Mouse (Mus musculus): ENCODE results near the gene Nin. TPM values are rescaled to one million over a fixed set of nuclear protein-coding genes. Genes with fewer than 3 reads are reported as not detected.

Gene Nin
- polyA plus RNA-seq, 2 experiments from 2014 or later, result 26.6 to 27.3 TPM

DNA sequence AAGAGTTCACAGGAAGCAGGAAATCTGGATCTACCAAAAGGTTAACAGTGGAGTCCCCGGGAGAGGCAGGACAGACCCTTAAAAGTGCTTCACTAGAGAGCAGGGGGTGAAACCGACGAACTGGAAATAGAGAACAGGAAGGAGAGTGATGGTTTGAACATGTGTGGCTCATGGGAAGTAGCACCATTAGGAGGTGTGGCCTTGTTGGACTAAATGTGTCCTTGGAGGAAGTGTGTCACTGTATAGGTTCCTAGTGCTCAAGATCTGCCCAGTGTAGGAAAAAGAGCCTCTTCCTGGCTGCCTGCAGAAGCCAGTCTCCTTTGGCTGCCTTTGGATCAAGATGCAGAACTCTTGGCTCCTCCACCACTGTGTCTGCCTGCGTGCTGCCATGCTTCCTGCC, 108.4 kb downstream of the Nin start:
- ATAC-seq, result no peak

DNA sequence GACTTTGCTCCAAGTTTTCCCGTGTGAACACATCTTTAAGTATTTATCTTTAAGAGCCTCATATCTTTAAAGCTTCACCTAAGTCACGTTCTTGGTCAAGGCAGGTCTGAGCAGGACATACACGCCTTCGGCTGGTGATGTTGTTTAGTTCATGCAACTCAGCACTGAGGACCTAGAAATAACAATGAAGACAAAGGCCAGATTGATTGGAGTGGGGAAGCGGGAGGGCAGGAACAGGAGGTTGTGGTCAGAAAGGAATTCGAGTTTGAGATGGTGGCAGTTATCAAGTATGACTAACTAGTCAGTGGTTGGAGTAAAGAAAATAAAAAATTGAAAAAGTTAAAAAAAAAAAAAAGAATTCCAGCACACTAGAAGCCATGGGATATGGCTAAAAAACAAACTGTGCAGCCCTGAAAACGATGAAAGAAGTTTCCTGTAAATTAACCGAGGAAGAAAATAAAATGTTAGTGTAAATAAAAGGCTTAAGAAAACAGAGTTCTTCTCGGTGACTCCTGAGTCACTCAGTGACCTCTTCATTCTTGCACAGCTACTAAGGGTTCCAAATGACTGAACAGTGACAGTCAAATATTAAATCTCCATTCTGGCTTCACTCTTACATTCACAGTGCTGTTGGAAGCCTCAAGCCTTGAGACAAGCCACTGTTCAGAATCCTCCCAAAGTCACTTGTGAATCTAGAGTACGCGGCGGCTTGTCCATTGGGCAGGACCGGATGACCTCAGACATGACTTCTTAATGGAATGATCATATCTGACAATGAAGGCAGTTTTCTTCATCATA, 115.1 kb downstream of the Nin start:
- no peak for ATAC-seq

DNA sequence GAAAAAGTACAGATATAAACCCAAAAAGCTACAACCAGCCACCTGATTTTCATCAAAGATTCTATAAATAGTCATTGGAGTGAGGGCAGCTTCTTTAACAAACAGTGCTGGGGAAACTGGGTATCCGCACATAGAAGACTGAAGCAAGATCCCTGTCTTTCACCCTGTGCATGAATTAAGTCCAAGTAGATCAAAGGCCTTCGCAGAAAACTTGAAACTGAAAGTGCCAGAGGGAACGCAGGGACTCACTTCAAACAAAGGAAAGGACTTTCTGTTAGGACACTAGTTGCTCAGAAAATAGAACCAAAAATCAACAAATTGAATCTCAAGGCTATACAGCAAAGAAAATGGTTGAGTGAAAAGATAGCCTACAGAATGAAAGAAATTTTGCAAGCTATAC, 118.1 kb downstream of the Nin start:
- no peak for ATAC-seq

DNA sequence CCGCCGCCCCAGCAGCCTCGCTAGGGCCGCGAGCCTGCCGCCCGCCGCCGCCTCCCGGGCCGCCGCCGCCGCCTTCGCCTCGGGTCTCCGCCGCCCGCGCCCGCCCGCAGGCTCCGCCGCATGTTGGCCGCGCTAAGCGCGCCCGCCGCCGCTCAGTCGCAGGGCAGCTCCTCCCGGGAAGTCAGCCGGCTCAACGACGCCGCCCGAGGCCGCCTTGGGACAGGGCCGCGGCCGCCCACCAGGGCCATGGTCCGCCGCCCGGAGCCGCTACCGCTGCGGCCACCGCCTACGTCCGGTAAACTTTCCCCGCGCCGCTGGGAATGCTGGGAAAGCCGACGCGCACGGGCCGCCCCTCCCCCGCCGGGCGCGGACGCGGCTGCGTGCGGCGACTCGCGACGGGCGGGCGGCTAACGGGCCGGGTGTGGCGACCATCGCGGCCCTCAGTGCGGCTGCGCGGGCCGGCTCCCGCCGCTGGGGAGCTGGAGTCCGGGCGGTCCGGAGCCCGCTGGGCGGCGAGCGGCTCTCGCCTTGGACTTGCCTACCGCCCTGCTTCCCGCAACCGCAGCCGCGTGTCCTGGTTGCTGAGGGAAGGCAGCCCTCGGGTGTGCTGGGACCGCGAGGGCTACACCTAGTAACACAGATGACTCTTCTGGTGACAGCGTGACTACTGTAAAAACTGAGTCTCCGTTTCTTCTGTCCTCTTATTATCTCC, 126.6 kb downstream of the Nin start, which contains the start of gene Sav1:
Gene Sav1, minus strand, starts transcription at position 217 of the 712 bp plus-strand sequence.
- peak; percentile 64 for ATAC-seq

DNA sequence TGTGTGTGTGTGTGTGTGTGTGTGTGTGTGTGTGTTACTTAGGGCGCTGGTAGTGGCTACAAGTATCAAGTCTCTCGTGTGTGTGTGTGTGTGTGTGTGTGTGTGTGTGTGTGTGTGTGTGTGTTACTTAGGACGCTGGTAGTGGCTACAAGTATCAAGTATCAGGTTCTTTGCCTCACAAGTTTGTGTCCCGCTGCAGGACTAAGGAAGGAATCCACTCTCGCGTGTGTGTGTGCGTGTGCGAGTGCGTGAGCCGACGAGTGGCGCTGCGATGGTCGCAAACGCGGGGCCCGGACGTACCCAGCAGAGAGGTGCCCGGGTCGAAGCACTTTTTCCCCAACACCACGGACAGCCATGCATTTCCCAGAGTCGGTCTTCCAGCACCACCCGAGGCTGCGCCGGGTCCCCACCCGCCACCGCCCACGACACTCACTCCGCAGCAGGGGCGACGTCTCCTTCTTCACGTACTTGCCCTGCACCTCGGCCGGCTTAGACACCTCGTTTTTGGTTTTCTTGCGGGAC, 127.2 kb downstream of the Nin start:
- ATAC-seq, result peak; percentile 41

DNA sequence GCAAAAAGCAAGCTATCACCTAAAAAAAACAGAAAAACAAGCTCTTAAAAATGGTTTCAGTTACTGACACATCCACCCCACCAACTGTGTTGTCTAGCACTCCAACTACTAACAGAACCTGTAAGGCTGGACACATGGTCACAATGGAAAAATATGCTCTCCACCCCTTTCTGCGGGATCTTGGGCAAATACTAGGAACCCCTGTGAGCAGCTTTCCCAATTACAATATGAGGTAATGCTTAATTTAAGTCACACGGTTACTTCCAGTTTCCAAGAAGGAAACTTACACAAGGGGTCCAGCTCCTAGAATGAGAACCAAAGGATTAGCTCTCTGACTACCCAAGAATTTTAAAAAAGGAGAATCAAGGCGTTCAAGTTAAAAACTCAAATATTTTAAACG, 128.0 kb downstream of the Nin start:
- ATAC-seq, result no peak

DNA sequence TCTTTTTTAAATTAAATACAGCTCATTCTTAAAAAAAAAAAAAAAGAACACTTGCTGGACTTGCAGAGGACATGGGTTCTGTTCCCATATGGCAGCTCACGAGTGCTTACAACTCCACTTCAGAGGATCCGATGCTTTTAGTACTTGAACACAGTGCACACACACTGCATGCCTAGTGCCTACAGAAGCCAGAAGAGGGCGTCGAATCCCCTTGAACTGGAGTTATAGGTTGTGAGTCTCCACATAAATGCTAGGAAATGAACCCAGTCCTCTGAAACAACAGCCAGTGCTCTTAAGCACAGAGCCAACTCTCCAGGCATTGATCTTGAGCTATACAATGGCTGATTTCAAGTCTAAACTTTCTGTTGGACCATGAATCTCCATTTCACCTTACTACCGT, 130.6 kb downstream of the Nin start:
- ATAC-seq, result no peak

DNA sequence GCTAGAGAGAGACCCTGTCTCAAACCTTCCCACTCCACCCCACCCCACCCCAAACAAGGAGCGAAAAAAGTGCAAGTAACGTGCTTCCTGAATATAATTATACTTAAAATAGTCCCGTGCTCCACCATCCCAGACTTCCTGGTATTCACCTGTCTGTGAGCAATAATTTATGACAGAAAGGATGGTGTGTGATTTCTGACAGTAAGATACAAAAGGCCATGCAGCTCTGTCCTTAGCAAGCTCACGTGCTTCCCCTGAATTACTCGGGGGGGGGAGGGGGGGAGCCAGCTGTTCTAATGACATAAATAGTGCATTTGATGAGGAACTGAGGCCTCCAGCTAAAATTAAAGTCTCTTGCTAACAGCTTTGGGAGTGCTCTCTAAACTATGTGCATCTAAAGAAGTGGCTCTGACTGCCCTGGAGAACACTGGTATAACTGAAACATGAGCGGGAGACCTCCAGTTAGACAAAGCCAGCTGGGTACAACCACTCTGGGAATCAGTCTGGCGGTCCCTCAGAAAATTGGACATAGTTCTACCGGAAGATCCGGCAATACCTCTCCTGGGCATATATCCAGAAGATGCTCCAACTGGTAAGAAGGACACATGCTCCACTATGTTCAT, 136.0 kb downstream of the Nin start:
- peak; percentile 12 for ATAC-seq

DNA sequence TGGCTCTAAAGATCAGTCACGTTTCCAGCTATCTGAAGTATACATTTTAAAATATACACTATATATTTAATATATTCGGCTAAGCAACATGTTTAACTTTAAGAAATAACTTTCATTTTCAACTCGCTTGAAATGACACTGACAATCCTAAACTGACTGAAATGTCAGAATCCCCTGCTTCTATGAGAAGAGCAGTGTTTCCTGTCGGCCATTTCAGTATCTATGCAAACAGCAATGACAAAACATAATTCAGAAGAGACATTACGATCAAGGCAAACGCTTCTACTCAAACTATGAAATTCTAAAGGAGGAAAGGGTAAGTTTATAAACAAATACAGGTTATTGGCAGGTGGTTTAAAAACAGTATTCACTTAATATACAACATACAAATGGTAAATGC, 136.8 kb downstream of the Nin start:
- peak; percentile 88 for ATAC-seq

DNA sequence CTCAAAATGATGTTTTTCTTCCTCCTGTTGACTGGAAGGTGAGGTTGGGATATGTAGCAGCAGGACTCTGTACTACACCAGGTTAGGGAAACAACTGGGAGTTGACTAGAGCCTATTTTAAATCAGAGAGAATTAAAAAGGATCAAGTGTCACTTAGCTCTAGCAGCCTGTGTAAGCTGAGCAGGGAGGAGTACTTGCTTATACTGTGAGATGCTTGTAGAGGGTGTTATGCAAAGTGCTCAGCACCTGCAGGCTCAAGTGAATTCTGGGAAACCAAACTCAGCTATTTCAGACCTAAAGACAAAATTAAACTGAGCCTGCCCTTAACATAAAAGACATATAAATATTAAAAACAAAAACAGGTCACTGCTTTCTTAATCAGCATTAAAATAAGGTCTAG, 139.9 kb downstream of the Nin start:
- no peak for ATAC-seq

DNA sequence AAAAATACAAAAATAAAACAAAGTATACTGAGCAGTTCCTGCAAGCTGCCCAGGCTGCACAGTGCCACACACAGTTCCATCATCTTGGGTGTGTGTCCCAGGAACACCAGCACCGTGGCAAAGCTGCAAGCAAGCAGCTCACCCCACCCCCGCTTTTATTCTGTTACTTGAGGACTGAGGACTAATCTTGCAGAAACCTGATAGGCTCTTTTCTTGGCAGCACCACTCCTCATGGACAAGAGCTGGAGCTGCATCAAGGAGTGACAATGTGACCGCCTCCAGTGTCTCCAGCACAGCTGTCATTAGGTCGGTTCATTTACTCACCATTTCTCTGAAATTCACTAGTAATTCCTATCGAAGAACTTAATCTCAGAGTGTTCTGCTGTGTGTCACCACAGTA, 145.4 kb downstream of the Nin start:
- ATAC-seq, result no peak

DNA sequence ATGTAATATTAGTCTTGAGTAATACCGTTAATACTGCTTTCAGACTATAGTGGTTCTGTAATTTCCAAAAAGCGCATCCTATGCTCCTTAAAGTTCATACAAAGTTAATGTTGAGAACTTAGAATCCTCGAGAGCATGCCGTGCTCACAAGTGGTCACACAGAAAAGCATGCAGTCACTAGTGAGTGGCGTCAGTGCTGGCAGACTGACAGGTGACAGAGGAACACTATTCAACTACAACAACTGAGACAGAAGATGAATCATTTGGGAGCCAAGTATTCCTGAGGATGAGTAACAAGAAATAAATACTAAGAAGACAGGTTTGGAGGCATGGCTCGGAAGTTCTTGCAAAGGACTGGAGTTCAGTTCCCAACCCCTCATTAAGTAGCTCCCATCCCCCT, 146.4 kb downstream of the Nin start:
- no peak for ATAC-seq

DNA sequence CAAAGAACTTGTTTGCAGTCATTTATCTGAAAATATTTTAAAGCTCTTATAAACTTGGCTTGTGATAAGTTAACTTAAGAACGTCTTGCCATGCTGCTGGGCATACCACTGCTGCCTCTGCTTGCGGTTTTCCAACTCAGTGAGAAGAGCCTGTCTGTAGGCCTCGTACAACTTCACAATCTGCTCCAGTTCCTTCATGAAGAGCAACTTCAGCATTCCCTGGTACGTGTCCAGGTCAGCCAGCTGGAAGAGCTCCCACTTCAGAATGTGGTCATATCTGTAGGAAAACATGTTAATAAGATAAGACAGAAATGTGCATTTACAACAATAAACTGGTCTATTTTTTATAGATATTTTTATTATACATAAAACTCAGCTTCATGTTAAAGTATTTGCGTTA, 147.4 kb downstream of the Nin start:
- no peak for ATAC-seq

DNA sequence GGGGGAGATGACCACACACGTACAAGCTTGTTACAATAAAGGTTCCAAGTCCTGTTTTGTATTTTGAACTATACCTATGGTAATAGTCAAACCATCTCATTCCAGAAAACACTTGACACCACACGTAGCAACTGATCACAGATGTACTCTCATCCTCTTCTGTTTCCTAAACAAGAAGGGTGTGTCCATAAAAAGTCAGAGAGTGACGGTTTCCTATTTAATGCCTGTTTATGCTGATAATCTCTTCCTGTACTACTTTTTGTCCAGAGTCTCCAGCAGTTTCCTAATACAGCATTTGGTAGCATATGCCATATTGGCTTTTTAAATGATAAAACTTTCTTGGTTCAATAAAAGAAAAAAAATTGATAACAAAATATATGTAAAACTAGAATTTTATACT, 147.9 kb downstream of the Nin start:
- ATAC-seq, result no peak

DNA sequence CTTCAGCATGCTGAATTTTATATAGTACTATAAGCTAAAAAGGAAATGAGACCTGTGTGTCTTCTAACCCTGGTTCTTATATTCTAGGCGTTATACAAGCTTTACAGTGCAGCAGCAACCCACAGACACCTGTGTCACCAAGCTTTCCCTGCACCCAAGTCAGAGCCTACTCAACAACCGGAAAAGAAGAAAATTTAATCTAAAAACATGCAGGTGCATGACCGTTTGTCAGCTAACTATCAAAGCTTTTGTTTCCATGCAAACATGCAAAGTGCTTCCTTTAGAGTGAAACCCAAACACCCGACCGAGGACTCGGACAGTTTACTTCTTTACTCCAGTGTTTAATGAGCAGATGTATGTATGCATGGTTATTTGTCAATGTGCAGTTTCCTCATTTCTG, 150.4 kb downstream of the Nin start:
- ATAC-seq, result no peak

DNA sequence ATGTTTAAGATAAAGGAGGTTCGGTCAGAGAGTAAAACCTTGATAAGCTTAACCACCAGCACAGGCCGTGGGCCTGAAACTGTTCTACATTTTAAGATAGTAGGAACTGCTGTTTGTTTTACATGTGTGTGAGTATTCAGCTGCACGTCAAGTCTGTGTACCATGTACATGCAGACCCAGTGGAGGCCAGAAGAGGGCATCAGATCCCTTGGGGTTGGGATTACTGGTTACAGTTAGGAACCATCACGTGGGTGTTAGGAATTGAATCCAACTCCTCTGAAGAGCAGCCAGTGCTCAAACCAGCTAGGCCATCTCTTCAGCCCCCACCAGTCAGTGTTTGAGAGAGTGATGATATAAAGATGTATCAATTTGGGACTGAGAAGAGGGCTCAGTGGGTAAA, 151.0 kb downstream of the Nin start:
- ATAC-seq, result peak; percentile 83

Other genes starting within 250 kb of the Nin start
- gene Atl1, start 221.1 kb downstream of the Nin start, polyA plus RNA-seq (2017; shearing (Covaris generic)), result 1 to 10 TPM in 1 of 2 experiments, under 1 TPM in 1; 0.31 to 1.2 TPM
- gene Map4k5, start 220.5 kb downstream of the Nin start, polyA plus RNA-seq (2017; shearing (Covaris generic)), result 1 to 10 TPM; 3.1 to 4.6 TPM
- 1 to 10 TPM; 3.0 to 5.0 TPM for gene Sav1, start 126.7 kb downstream of the Nin start, polyA plus RNA-seq (2017; shearing (Covaris generic))
- gene Abhd12b, start 40.4 kb upstream of the Nin start, polyA plus RNA-seq (2017; shearing (Covaris generic)), result 1 to 10 TPM; 1.1 to 4.1 TPM
- 1 to 10 TPM; 1.1 to 1.2 TPM for gene Pygl, start 117.8 kb upstream of the Nin start, polyA plus RNA-seq (2017; shearing (Covaris generic))
- gene Trim9, start 233.9 kb upstream of the Nin start, polyA plus RNA-seq (2017; shearing (Covaris generic)), result under 1 TPM in 1 of 2 experiments, not detected in 1; 0.08 TPM